8 mouse cellular contexts compared by ENCODE assay signal in the genomic region with DNA sequence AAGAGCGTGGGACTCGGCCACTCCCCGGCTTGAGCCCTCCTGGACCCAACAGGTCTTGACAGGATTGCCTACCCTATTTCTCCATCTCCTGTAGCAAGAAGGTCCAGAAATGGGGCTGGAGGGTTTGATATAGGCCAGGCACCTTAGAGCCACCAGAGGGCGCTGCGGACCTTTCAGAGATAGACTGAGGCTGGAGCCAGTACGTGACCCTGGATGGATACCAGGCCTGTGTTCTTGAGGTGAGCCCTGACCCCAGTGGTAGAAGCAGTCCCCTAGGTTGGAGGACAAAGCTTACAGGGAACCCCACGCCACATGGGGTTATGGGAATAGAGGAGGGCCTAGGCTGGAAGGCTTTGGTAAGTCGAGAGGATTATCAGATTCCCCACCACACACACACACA. TPM values are rescaled to one million over a fixed set of nuclear protein-coding genes. Genes with fewer than 3 reads are reported as not detected.
A peak's percentile ranks its signal among the peaks of the same experiment; 100 is the strongest.
DNase-seq lines count a peak whose midpoint lies in the region; ATAC-seq and TF ChIP-seq lines count a peak whose summit lies in the region.
"Had no signal": no experiment of that assay in that cellular context is flagged by ENCODE, and none has a peak within 500 bp of the region (broad histone marks: within the 10 kb centered on the region; RNA-seq: fewer than 3 reads in every experiment).

No protein-coding gene starts in this region.

- 18% methylated on average over 8 of the region's 8 CpGs for WGBS in intestine, postnatal 0 days
- WGBS in limb, embryonic 10.5 days, result 25% methylated on average over 8 of the region's 8 CpGs
- 15% methylated on average over 8 of the region's 8 CpGs for WGBS in midbrain, embryonic 16.5 days

- H3K4me3 ChIP-seq in intestine, postnatal 0 days (ENCODE audit: low read depth, low read length), result no peak overlapping the region
- H3K4me3 ChIP-seq in limb, embryonic 10.5 days, result no peak overlapping the region
- no peak overlapping the region for H3K4me3 ChIP-seq in midbrain, embryonic 16.5 days (ENCODE audit: low read depth, low read length)
- H3K4me3 ChIP-seq: megakaryocyte, embryonic 14.5 days had no signal

- no peak overlapping the region for H3K27ac ChIP-seq in intestine, postnatal 0 days (ENCODE audit: low read depth, low read length)
- H3K27ac ChIP-seq in limb, embryonic 10.5 days, result no peak overlapping the region
- no peak overlapping the region for H3K27ac ChIP-seq in midbrain, embryonic 16.5 days (ENCODE audit: low read length)

- H3K27me3 ChIP-seq in intestine, postnatal 0 days (replicated peaks; ENCODE audit: control insufficient read depth, insufficient read depth, low read length), result no peaks in the 10 kb centered on the region
- no peaks in the 10 kb centered on the region for H3K27me3 ChIP-seq in limb, embryonic 10.5 days (ENCODE audit: low read depth, poor library complexity, severe bottlenecking)
- H3K27me3 ChIP-seq in midbrain, embryonic 16.5 days (ENCODE audit: control insufficient read depth, insufficient read depth, low read depth, low read length), result no peaks in the 10 kb centered on the region

- no peaks in the 10 kb centered on the region for H3K9me3 ChIP-seq in intestine, postnatal 0 days (ENCODE audit: control insufficient read depth)
- no peaks in the 10 kb centered on the region for H3K9me3 ChIP-seq in limb, embryonic 10.5 days (replicated peaks)
- no peaks in the 10 kb centered on the region for H3K9me3 ChIP-seq in midbrain, embryonic 16.5 days (replicated peaks; ENCODE audit: control insufficient read depth, low read length, poor library complexity, severe bottlenecking)
- H3K9me3 ChIP-seq: megakaryocyte, embryonic 14.5 days had no signal

- ATAC-seq in intestine, postnatal 0 days, result peak; percentile 22; the same call in 1 of the 2 replicates
- peak; percentile 38; the same call in 1 of the 2 replicates for ATAC-seq in midbrain, embryonic 16.5 days

- peak; percentile 71 for DNase-seq in T-cell, adult 2 months (ENCODE audit: low spot score)
- peak; percentile 96 to 97 for DNase-seq in cerebellum, postnatal 10 days
- peak; percentile 80 to 83 for DNase-seq in gastrocnemius, adult 8-10 months (ENCODE audit: low spot score in 2 of 2)
- DNase-seq in limb, embryonic 10.5 days (ENCODE audit: low spot score), result peak; percentile 90
- DNase-seq in spleen, postnatal 14 days (ENCODE audit: low spot score in 2 of 2), result peak; percentile 62 to 75

- H3K9ac ChIP-seq in intestine, postnatal 0 days (ENCODE audit: low read depth, low read length), result no peak overlapping the region
- no peak overlapping the region for H3K9ac ChIP-seq in midbrain, embryonic 16.5 days (ENCODE audit: low read depth, low read length)

- peak; percentile 98 for TF ChIP-seq CTCF in intestine, postnatal 0 days (IDR thresholded peaks at IDR 0.05; ENCODE audit: low read depth)

- no peaks in the 10 kb centered on the region for H3K36me3 ChIP-seq in intestine, postnatal 0 days (ENCODE audit: control insufficient read depth, insufficient read depth)
- no peaks in the 10 kb centered on the region for H3K36me3 ChIP-seq in limb, embryonic 10.5 days
- peaks cover 2% of the 10 kb centered on the region; the same call in 1 of the 2 replicates for H3K36me3 ChIP-seq in midbrain, embryonic 16.5 days (ENCODE audit: control insufficient read depth, insufficient read depth, low read length)

- H3K4me1 ChIP-seq in intestine, postnatal 0 days (replicated peaks; ENCODE audit: control insufficient read depth, insufficient read depth, low read length), result peaks cover 2% of the 10 kb centered on the region
- H3K4me1 ChIP-seq in limb, embryonic 10.5 days, result peaks cover 19% of the 10 kb centered on the region
- H3K4me1 ChIP-seq in midbrain, embryonic 16.5 days (ENCODE audit: control insufficient read depth, insufficient read depth, low read length), result peaks cover 13% of the 10 kb centered on the region

- no peak overlapping the region for H3K4me2 ChIP-seq in intestine, postnatal 0 days (replicated peaks; ENCODE audit: low read depth)
- no peak overlapping the region for H3K4me2 ChIP-seq in midbrain, embryonic 16.5 days (ENCODE audit: low read length)

RNA-seq across cellular contexts. Expression of gene Ykt6, which starts 40.5 kb away (rescaled TPM):
- 10 to 100 TPM; 40.4 to 47.2 (median 42.3) TPM for total RNA-seq in gastrocnemius, adult 8-10 months (2022)
- polyA plus RNA-seq in intestine, postnatal 0 days (2015; fragmentation: Nextera tagmentation; extraction: Ambion mirVana), result 50.9 and 53.8 TPM in 2 replicates
- polyA plus RNA-seq in limb, embryonic 10.5 days (2016; fragmentation: Nextera tagmentation; extraction: Ambion mirVana), result 55.5 and 65.5 TPM in 2 replicates
- polyA plus RNA-seq in midbrain, embryonic 16.5 days (2015; fragmentation: Nextera tagmentation; extraction: Ambion mirVana), result 108 TPM in 2 replicates

RNA-seq across cellular contexts. Expression of gene Gck, which starts 46.1 kb away (rescaled TPM):
- total RNA-seq in gastrocnemius, adult 8-10 months (2022), result 1 to 10 TPM; 1.5 to 5.7 (median 3.0) TPM
- polyA plus RNA-seq in intestine, postnatal 0 days (2015; fragmentation: Nextera tagmentation; extraction: Ambion mirVana), result 0.44 TPM in 2 replicates
- polyA plus RNA-seq in limb, embryonic 10.5 days (2016; fragmentation: Nextera tagmentation; extraction: Ambion mirVana), result 0.55 and 1.3 TPM in 2 replicates
- 10.5 and 11.8 TPM in 2 replicates for polyA plus RNA-seq in midbrain, embryonic 16.5 days (2015; fragmentation: Nextera tagmentation; extraction: Ambion mirVana)
